Mouse (Mus musculus) kidney, embryonic 14.5 days (tissue): ENCODE measurements at regions not wholly inside any gene's neighbourhood (a gene's known extent, or its start where the extent isn't known, plus 50 kb on each side); places are given as distances from the start of the nearest gene placed in this dataset.
A peak's percentile ranks its signal among the peaks of the same experiment; 100 is the strongest.

ENCODE experiments used
- ATAC-seq: fragments of 200-750 bp; cut with Nextera tagmentation; 2 replicates; pipeline ENCODE4 v1.8.0; 2017; ENCODE audit warnings: moderate number of reproducible peaks, mild to moderate bottlenecking, moderate TSS enrichment, moderate library complexity; ENCODE audit not compliant: low FRiP score, low TSS enrichment
- H3K27ac ChIP-seq: fragments of 300-500 bp; sonication (generic); 2 replicates; pipeline ENCODE4 v1.5.1; 2014; ENCODE audit warnings: low read depth, mild to moderate bottlenecking, low read length, moderate library complexity, mixed read lengths
- H3K27me3 ChIP-seq: fragments of 300-500 bp; sonication (generic); 2 replicates; pipeline ENCODE4 v1.6.1; 2014; ENCODE audit warnings: mild to moderate bottlenecking, low read length; ENCODE audit not compliant: control insufficient read depth, insufficient read depth
- H3K36me3 ChIP-seq: fragments of 300-500 bp; sonication (generic); 2 replicates; pipeline ENCODE4 v1.6.1; 2014; ENCODE audit warnings: low read length, mixed read lengths; ENCODE audit not compliant: control insufficient read depth, insufficient read depth
- H3K4me1 ChIP-seq: fragments of 300-500 bp; sonication (generic); 2 replicates; pipeline ENCODE4 v1.6.1; 2014; ENCODE audit warnings: low read length, mixed read lengths; ENCODE audit not compliant: control insufficient read depth, insufficient read depth
- H3K4me2 ChIP-seq: fragments of 300-500 bp; sonication (generic); replicated peaks from 2 replicates; pipeline ENCODE4 v1.6.1; 2014; ENCODE audit warnings: low read depth, mild to moderate bottlenecking, low read length
- H3K4me3 ChIP-seq: fragments of 300-500 bp; sonication (generic); 2 replicates; pipeline ENCODE4 v1.5.1; 2014; ENCODE audit warnings: mild to moderate bottlenecking, low read length
- H3K9ac ChIP-seq: fragments of 300-500 bp; sonication (generic); 2 replicates; pipeline ENCODE4 v1.6.1; 2014; ENCODE audit warnings: low read depth, mild to moderate bottlenecking, low read length, moderate library complexity
- H3K9me3 ChIP-seq: fragments of 300-500 bp; sonication (generic); 2 replicates; pipeline ENCODE4 v1.6.1; 2016; ENCODE audit warnings: low read length; ENCODE audit not compliant: control insufficient read depth
- WGBS: fragments of 180-500 bp; shearing (Covaris S2); extraction: QIAGEN DNeasy Blood & Tissue Kit; methylation state at CpG from one replicate; pipeline ENCODE4 v1.1.7; 2014; 5-methylcytosine and 5-hydroxymethylcytosine counted together

GRCm38 (mm10) chrX:11892396-11892795 is 267.8 kb downstream of the Bcor start:
- Histone ChIP-seq H3K27ac (no peak overlapping the region), H3K4me3 (no peak overlapping the region), H3K36me3 (no peaks in the 10 kb centered on the region), H3K9ac (no peak overlapping the region), H3K9me3 (no peaks in the 10 kb centered on the region), H3K27me3 (no peaks in the 10 kb centered on the region), H3K4me1 (peaks cover 8% of the 10 kb centered on the region; the same call in 1 of the 2 replicates), H3K4me2 (no peak overlapping the region)
- ATAC-seq, result no peak
- 77% methylated on average over 5 of the region's 5 CpGs for WGBS

GRCm38 (mm10) chrX:11893606-11894279 is 266.4 kb downstream of the Bcor start:
- no peaks in the 10 kb centered on the region for H3K36me3 ChIP-seq
- no peaks in the 10 kb centered on the region for H3K27me3 ChIP-seq
- H3K9ac ChIP-seq, result no peak overlapping the region
- no peak overlapping the region for H3K4me3 ChIP-seq
- 38% methylated on average over 10 of the region's 10 CpGs for WGBS
- H3K4me1 ChIP-seq, result peaks cover 8% of the 10 kb centered on the region; the same call in 1 of the 2 replicates
- ATAC-seq, result peak; percentile 65; the same call in 1 of the 2 replicates
- H3K9me3 ChIP-seq, result no peaks in the 10 kb centered on the region
- no peak overlapping the region for H3K4me2 ChIP-seq
- no peak overlapping the region for H3K27ac ChIP-seq

GRCm38 (mm10) chrX:11894280-11894662 is 265.9 kb downstream of the Bcor start:
- peaks cover 8% of the 10 kb centered on the region; the same call in 1 of the 2 replicates for H3K4me1 ChIP-seq
- H3K4me2 ChIP-seq, result no peak overlapping the region
- H3K9ac ChIP-seq, result no peak overlapping the region
- H3K27ac ChIP-seq, result no peak overlapping the region
- H3K27me3 ChIP-seq, result no peaks in the 10 kb centered on the region
- no peak overlapping the region for H3K4me3 ChIP-seq
- H3K36me3 ChIP-seq, result no peaks in the 10 kb centered on the region
- no peak for ATAC-seq
- no peaks in the 10 kb centered on the region for H3K9me3 ChIP-seq
- WGBS, result 53% methylated on average over 5 of the region's 6 CpGs

- Histone ChIP-seq H3K4me2 (no peak overlapping the region), H3K9ac (no peak overlapping the region), H3K27me3 (no peaks in the 10 kb centered on the region), H3K4me1 (peaks cover 8% of the 10 kb centered on the region; the same call in 1 of the 2 replicates), H3K9me3 (no peaks in the 10 kb centered on the region), H3K4me3 (no peak overlapping the region), H3K27ac (no peak overlapping the region), H3K36me3 (no peaks in the 10 kb centered on the region)
- no peak for ATAC-seq
- 39% methylated on average over 5 of the region's 5 CpGs for WGBS
Measured at GRCm38 (mm10) chrX:11895396-11895795, 264.8 kb downstream of the Bcor start.

GRCm38 (mm10) chrX:11898280-11898679 is 261.9 kb downstream of the Bcor start:
- H3K4me3 ChIP-seq, result no peak overlapping the region
- no peaks in the 10 kb centered on the region for H3K36me3 ChIP-seq
- H3K4me2 ChIP-seq, result no peak overlapping the region
- no peak overlapping the region for H3K27ac ChIP-seq
- H3K27me3 ChIP-seq, result no peaks in the 10 kb centered on the region
- no peaks in the 10 kb centered on the region for H3K9me3 ChIP-seq
- H3K4me1 ChIP-seq, result peaks cover 8% of the 10 kb centered on the region; the same call in 1 of the 2 replicates
- ATAC-seq, result no peak
- no peak overlapping the region for H3K9ac ChIP-seq
- 87% methylated on average over 8 of the region's 8 CpGs for WGBS

GRCm38 (mm10) chrX:11899051-11899450 is 261.1 kb downstream of the Bcor start:
- WGBS, result 92% methylated on average over 6 of the region's 6 CpGs
- Histone ChIP-seq H3K36me3 (no peaks in the 10 kb centered on the region), H3K9ac (no peak overlapping the region), H3K4me3 (no peak overlapping the region), H3K27ac (no peak overlapping the region), H3K27me3 (no peaks in the 10 kb centered on the region), H3K4me2 (no peak overlapping the region), H3K9me3 (no peaks in the 10 kb centered on the region), H3K4me1 (peaks cover 4% of the 10 kb centered on the region; the same call in 1 of the 2 replicates)
- no peak for ATAC-seq

GRCm38 (mm10) chrX:11899914-11900313 is 260.2 kb downstream of the Bcor start:
- H3K4me2 ChIP-seq, result no peak overlapping the region
- no peaks in the 10 kb centered on the region for H3K27me3 ChIP-seq
- H3K9me3 ChIP-seq, result no peaks in the 10 kb centered on the region
- no peak for ATAC-seq
- WGBS, result 51% methylated on average over 3 of the region's 3 CpGs
- H3K4me1 ChIP-seq, result no peaks in the 10 kb centered on the region; the same call in 1 of the 2 replicates
- H3K4me3 ChIP-seq, result no peak overlapping the region
- no peaks in the 10 kb centered on the region for H3K36me3 ChIP-seq
- no peak overlapping the region for H3K9ac ChIP-seq
- H3K27ac ChIP-seq, result no peak overlapping the region

GRCm38 (mm10) chrX:11901791-11902190 is 258.4 kb downstream of the Bcor start:
- no peaks in the 10 kb centered on the region for H3K27me3 ChIP-seq
- H3K4me2 ChIP-seq, result no peak overlapping the region

GRCm38 (mm10) chrX:11903116-11903700 is 256.9 kb downstream of the Bcor start:
- no peaks in the 10 kb centered on the region for H3K27me3 ChIP-seq

More at GRCm38 (mm10) chrX:11901791-11902190, 258.4 kb downstream of the Bcor start:
- H3K36me3 ChIP-seq, result no peaks in the 10 kb centered on the region
- 67% methylated on average over 5 of the region's 5 CpGs for WGBS
- ATAC-seq, result no peak
- no peaks in the 10 kb centered on the region for H3K4me1 ChIP-seq
- H3K9ac ChIP-seq, result no peak overlapping the region
- H3K27ac ChIP-seq, result no peak overlapping the region
- H3K4me3 ChIP-seq, result no peak overlapping the region
- H3K9me3 ChIP-seq, result no peaks in the 10 kb centered on the region

More at GRCm38 (mm10) chrX:11903116-11903700, 256.9 kb downstream of the Bcor start:
- Histone ChIP-seq H3K9me3 (no peaks in the 10 kb centered on the region), H3K27ac (no peak overlapping the region), H3K4me1 (no peaks in the 10 kb centered on the region), H3K4me2 (no peak overlapping the region), H3K4me3 (no peak overlapping the region), H3K9ac (no peak overlapping the region), H3K36me3 (no peaks in the 10 kb centered on the region)
- WGBS, result 92% methylated on average over 4 of the region's 4 CpGs
- no peak for ATAC-seq
